In the genomic region with DNA sequence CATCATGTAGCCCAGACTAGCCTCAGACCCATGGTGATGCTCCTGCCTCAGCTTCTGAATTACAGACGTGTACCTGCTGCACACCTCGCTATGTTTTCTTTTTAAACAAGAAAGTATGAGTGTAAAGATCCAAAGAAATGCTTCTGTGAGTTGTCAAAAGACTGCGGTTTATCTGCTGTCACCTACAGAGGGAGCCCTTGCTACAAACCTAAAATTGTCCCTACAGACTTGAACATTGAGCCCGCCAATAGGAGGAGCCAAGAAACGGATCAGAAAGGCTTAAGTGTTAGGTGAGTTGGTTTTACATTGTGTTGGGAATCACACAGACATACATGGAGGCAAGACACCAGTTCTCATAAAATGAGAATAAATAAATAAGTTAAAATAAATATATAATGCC, we compare ENCODE assay signal across 8 mouse cellular contexts. TPM values are rescaled to one million over a fixed set of nuclear protein-coding genes. Genes with fewer than 3 reads are reported as not detected.
DNase-seq lines count a peak whose midpoint lies in the region; ATAC-seq and TF ChIP-seq lines count a peak whose summit lies in the region.

No protein-coding gene starts in this region.

- peak; percentile 60; the same call in 1 of the 2 replicates for ATAC-seq in forebrain, embryonic 12.5 days (ENCODE audit: low FRiP score)
- ATAC-seq in forebrain, embryonic 16.5 days, result no peak
- ATAC-seq in lung, embryonic 14.5 days (ENCODE audit: insufficient read depth), result peak; percentile 58; the same call in 1 of the 2 replicates

- TF ChIP-seq RAD21 in MEL (IDR thresholded peaks at IDR 0.05; ENCODE audit: low read depth, low read length), result peak; percentile 80

- no peak overlapping the region for H3K4me2 ChIP-seq in forebrain, embryonic 12.5 days
- no peak overlapping the region for H3K4me2 ChIP-seq in forebrain, embryonic 16.5 days (ENCODE audit: low read length)
- no peak overlapping the region for H3K4me2 ChIP-seq in lung, embryonic 14.5 days

- no peak for TF ChIP-seq POLR2A in MEL (IDR thresholded peaks at IDR 0.05; ENCODE audit: control insufficient read depth in 1 of 2, insufficient read depth in 1 of 2, low read depth in 1 of 2, low read length in 2 of 2, poor library complexity in 1 of 2)

- H3K27me3 ChIP-seq in forebrain, embryonic 12.5 days, result no peaks in the 10 kb centered on the region
- no peaks in the 10 kb centered on the region for H3K27me3 ChIP-seq in forebrain, embryonic 16.5 days (replicated peaks; ENCODE audit: control insufficient read depth, insufficient read depth, low read length)
- H3K27me3 ChIP-seq in MEL (ENCODE audit: control insufficient read depth in 1 of 2, insufficient read depth in 2 of 2, low read length in 2 of 2), result peaks cover under 1 to 3% of the 10 kb centered on the region in 2 experiments; a peak in 3 of 4 replicates
- no peaks in the 10 kb centered on the region for H3K27me3 ChIP-seq in lung, embryonic 14.5 days (ENCODE audit: insufficient read depth, low read length)

- no peaks in the 10 kb centered on the region for H3K9me3 ChIP-seq in forebrain, embryonic 12.5 days
- H3K9me3 ChIP-seq in forebrain, embryonic 16.5 days (ENCODE audit: control insufficient read depth, low read length), result no peaks in the 10 kb centered on the region
- no peaks in the 10 kb centered on the region for H3K9me3 ChIP-seq in MEL (replicated peaks; ENCODE audit: insufficient read depth, low read length)
- no peaks in the 10 kb centered on the region for H3K9me3 ChIP-seq in lung, embryonic 14.5 days (ENCODE audit: low read depth, low read length)

- 2% methylated on average over 5 of the region's 5 CpGs for WGBS in forebrain, embryonic 12.5 days
- 3% methylated on average over 5 of the region's 5 CpGs for WGBS in forebrain, embryonic 16.5 days
- 7% methylated on average over 5 of the region's 5 CpGs for WGBS in lung, embryonic 14.5 days

- no peaks in the 10 kb centered on the region for H3K36me3 ChIP-seq in forebrain, embryonic 12.5 days (replicated peaks)
- H3K36me3 ChIP-seq in forebrain, embryonic 16.5 days (ENCODE audit: control insufficient read depth, insufficient read depth), result no peaks in the 10 kb centered on the region
- no peaks in the 10 kb centered on the region for H3K36me3 ChIP-seq in MEL (ENCODE audit: control insufficient read depth in 1 of 2, insufficient read depth in 2 of 2, low read length in 2 of 2)
- H3K36me3 ChIP-seq in lung, embryonic 14.5 days (ENCODE audit: insufficient read depth), result no peaks in the 10 kb centered on the region

- H3K79me2 ChIP-seq in MEL (ENCODE audit: control insufficient read depth, insufficient read depth, low read length, poor library complexity), result no peaks in the 10 kb centered on the region

- no peak for TF ChIP-seq EP300 in MEL (IDR thresholded peaks at IDR 0.05; ENCODE audit: low read depth in 1 of 2, low read length in 2 of 2)

- no peak overlapping the region for H3K4me3 ChIP-seq in forebrain, embryonic 12.5 days (replicated peaks)
- H3K4me3 ChIP-seq in forebrain, embryonic 16.5 days (replicated peaks; ENCODE audit: low read length), result no peak overlapping the region
- no peak overlapping the region for H3K4me3 ChIP-seq in MEL (ENCODE audit: control insufficient read depth in 1 of 2, insufficient read depth in 1 of 2, low read depth in 2 of 2, low read length in 2 of 2)
- H3K4me3 ChIP-seq in lung, embryonic 14.5 days (ENCODE audit: low read depth, low read length), result no peak overlapping the region

- peak; percentile 36 to 97 (median 64); a peak in 5 of 6 replicates for TF ChIP-seq CTCF in MEL (IDR thresholded peaks at IDR 0.05 in 2 of 3, conservative IDR thresholded peaks at IDR 0.05 in 1 of 3; ENCODE audit: control insufficient read depth in 1 of 3, insufficient read depth in 1 of 3, low read depth in 2 of 3, low read length in 3 of 3, poor library complexity in 1 of 3, severe bottlenecking in 1 of 3)
- peak; percentile 80 for TF ChIP-seq CTCF in lung, embryonic 14.5 days (IDR thresholded peaks at IDR 0.05; ENCODE audit: low read depth)

- no peak overlapping the region for H3K27ac ChIP-seq in forebrain, embryonic 12.5 days
- H3K27ac ChIP-seq in forebrain, embryonic 16.5 days (ENCODE audit: low read length), result no peak overlapping the region
- no peak overlapping the region for H3K27ac ChIP-seq in MEL (ENCODE audit: control insufficient read depth, low read depth, low read length)
- H3K27ac ChIP-seq in lung, embryonic 14.5 days (ENCODE audit: low read depth), result no peak overlapping the region

- DNase-seq in MEL (ENCODE audit: low read depth, low spot score), result peak; percentile 85
- peak; percentile 72 to 77 for DNase-seq in cerebellum, postnatal 10 days
- DNase-seq in gastrocnemius, postnatal 25 days, result peak; percentile 15
- peak; percentile 21 to 47 for DNase-seq in layer of hippocampus, adult 8-10 months (ENCODE audit: low spot score in 2 of 2)
- DNase-seq in lung, embryonic 14.5 days, result peak; percentile 89
- DNase-seq in right cerebral cortex, postnatal 25 days, result peak; percentile 31

- no peaks in the 10 kb centered on the region for H3K4me1 ChIP-seq in forebrain, embryonic 12.5 days
- H3K4me1 ChIP-seq in forebrain, embryonic 16.5 days (replicated peaks; ENCODE audit: control insufficient read depth, insufficient read depth, low read length), result no peaks in the 10 kb centered on the region
- no peaks in the 10 kb centered on the region; a peak in 1 of 4 replicates for H3K4me1 ChIP-seq in MEL (ENCODE audit: control insufficient read depth in 1 of 2, insufficient read depth in 2 of 2, low read length in 2 of 2)
- no peaks in the 10 kb centered on the region for H3K4me1 ChIP-seq in lung, embryonic 14.5 days (ENCODE audit: insufficient read depth)

- H3K9ac ChIP-seq in forebrain, embryonic 12.5 days, result no peak overlapping the region
- no peak overlapping the region for H3K9ac ChIP-seq in forebrain, embryonic 16.5 days (replicated peaks; ENCODE audit: low read depth, low read length)
- H3K9ac ChIP-seq in MEL (ENCODE audit: control insufficient read depth, low read depth, low read length, poor library complexity, severe bottlenecking), result peak overlapping the region; percentile 54
- H3K9ac ChIP-seq in lung, embryonic 14.5 days, result no peak overlapping the region

TF ChIP-seq in MEL, 35 proteins besides CTCF, POLR2A, EP300 and RAD21:
- peak; percentile 68 for TF ChIP-seq ZC3H11A (IDR thresholded peaks at IDR 0.05; ENCODE audit: low read depth, low read length)
- no peak for TF ChIP-seq USF2 (IDR thresholded peaks at IDR 0.05; ENCODE audit: borderline replicate concordance in 1 of 2, insufficient read depth in 1 of 2, low read depth in 1 of 2, low read length in 2 of 2)
- peak; percentile 88 for TF ChIP-seq SMC3 (IDR thresholded peaks at IDR 0.05; ENCODE audit: low read depth, low read length)

RNA-seq across cellular contexts. Expression of gene Rnf11, which starts 20.4 kb away (rescaled TPM):
- 49.1 and 53.8 TPM in 2 replicates for polyA plus RNA-seq in forebrain, embryonic 12.5 days (2016; fragmentation: Nextera tagmentation; extraction: Ambion mirVana)
- 53.2 and 65.6 TPM in 2 replicates for polyA plus RNA-seq in forebrain, embryonic 16.5 days (2015; fragmentation: Nextera tagmentation; extraction: Ambion mirVana)
- 7.9 and 8.7 TPM in 2 replicates for total RNA-seq in MEL (2012; rRNA removed)
- 1 to 10 TPM in 1 of 2 experiments, not detected in 1; 8.6 TPM for polyA plus RNA-seq in MEL (2012; ENCODE audit: insufficient read depth in 1 of 2, insufficient read length in 2 of 2, low read depth in 1 of 2, low replicate concordance in 2 of 2, missing spikeins in 1 of 2)
- 100 to 1,000 TPM in 1 of 2 experiments, 10 to 100 TPM in 1; 95.4 to 123 TPM for total RNA-seq in gastrocnemius, postnatal 25 days (2021)
- total RNA-seq in layer of hippocampus, adult 8-10 months (2022), result 100 to 1,000 TPM; 157 to 186 (median 170) TPM
- 54.6 and 54.7 TPM in 2 replicates for polyA plus RNA-seq in lung, embryonic 14.5 days (2014; fragmentation: Nextera tagmentation; extraction: Ambion mirVana)

RNA-seq across cellular contexts. Expression of gene 4930522H14Rik, which starts 26.2 kb away (rescaled TPM):
- not detected in 2 replicates for polyA plus RNA-seq in forebrain, embryonic 12.5 days (2016; fragmentation: Nextera tagmentation; extraction: Ambion mirVana)
- not detected in 2 replicates for polyA plus RNA-seq in forebrain, embryonic 16.5 days (2015; fragmentation: Nextera tagmentation; extraction: Ambion mirVana)
- total RNA-seq in MEL (2012; rRNA removed), result not detected in 2 replicates
- not detected for polyA plus RNA-seq in MEL (2012; ENCODE audit: insufficient read depth in 1 of 2, insufficient read length in 2 of 2, low read depth in 1 of 2, low replicate concordance in 2 of 2, missing spikeins in 1 of 2)
- not detected for total RNA-seq in gastrocnemius, postnatal 25 days (2021)
- not detected for total RNA-seq in layer of hippocampus, adult 8-10 months (2022)
- polyA plus RNA-seq in lung, embryonic 14.5 days (2014; fragmentation: Nextera tagmentation; extraction: Ambion mirVana), result not detected in 2 replicates

Comparison
In these comparisons a context has a peak if more than half of its experiments do, and no peak if none do; other contexts are left out.
1. DNase-seq: peak in every context shown above with its lines; median percentile 89 in lung, embryonic 14.5 days; 85 in MEL; 74 in cerebellum, postnatal 10 days; 34 in layer of hippocampus, adult 8-10 months; 31 in right cerebral cortex, postnatal 25 days; 15 in gastrocnemius, postnatal 25 days.